8 mouse cellular contexts compared by ENCODE assay signal in genomic region chr4:46649161-46649560, GRCm38 (mm10). TPM values are rescaled to one million over a fixed set of nuclear protein-coding genes. Genes with fewer than 3 reads are reported as not detected.
A peak's percentile ranks its signal among the peaks of the same experiment; 100 is the strongest.
DNase-seq lines count a peak whose midpoint lies in the region; ATAC-seq and TF ChIP-seq lines count a peak whose summit lies in the region.

No protein-coding gene starts in this region.

- H3K4me1 ChIP-seq in heart, embryonic 11.5 days (ENCODE audit: control insufficient read depth, insufficient read depth, low read length) = peaks cover 5% of the 10 kb centered on the region; the same call in 1 of the 2 replicates
- peaks cover 14% of the 10 kb centered on the region for H3K4me1 ChIP-seq in forebrain, embryonic 13.5 days
- H3K4me1 ChIP-seq in liver, embryonic 15.5 days (replicated peaks) = peaks cover 19% of the 10 kb centered on the region

- 57% methylated on average over 4 of the region's 4 CpGs for WGBS in heart, embryonic 11.5 days (ENCODE audit: insufficient replicate concordance)
- 63% methylated on average over 4 of the region's 4 CpGs for WGBS in forebrain, embryonic 13.5 days
- 41% methylated on average over 4 of the region's 4 CpGs for WGBS in liver, embryonic 15.5 days (ENCODE audit: insufficient replicate concordance)

- no peaks in the 10 kb centered on the region for H3K79me2 ChIP-seq in C2C12 (ENCODE audit: control insufficient read depth, insufficient read depth)

- no peak overlapping the region for H3ac ChIP-seq in C2C12 (ENCODE audit: control insufficient read depth, insufficient read length, low read depth)

- H3K27ac ChIP-seq in heart, embryonic 11.5 days (ENCODE audit: low read depth, low read length) = no peak overlapping the region
- H3K27ac ChIP-seq in forebrain, embryonic 13.5 days = no peak overlapping the region
- no peak overlapping the region for H3K27ac ChIP-seq in liver, embryonic 15.5 days (replicated peaks)

- H3K4me2 ChIP-seq in heart, embryonic 11.5 days = peak overlapping the region; percentile 96
- H3K4me2 ChIP-seq in forebrain, embryonic 13.5 days = peak overlapping the region; percentile 92
- peak overlapping the region; percentile 96 for H3K4me2 ChIP-seq in liver, embryonic 15.5 days

- H3K79me3 ChIP-seq in C2C12 (ENCODE audit: low read depth) = no peaks in the 10 kb centered on the region

- no peak for TF ChIP-seq CTCF in C2C12 (IDR thresholded peaks at IDR 0.05; ENCODE audit: control insufficient read depth, insufficient read depth, insufficient read length)

- ATAC-seq in heart, embryonic 11.5 days (replicated peaks; ENCODE audit: insufficient number of reproducible peaks, low FRiP score, low TSS enrichment) = no peak
- ATAC-seq in forebrain, embryonic 13.5 days = no peak
- ATAC-seq in liver, embryonic 15.5 days (ENCODE audit: insufficient read depth) = no peak
- ATAC-seq in granulocyte monocyte progenitor cell, adult 5-6 weeks (replicated peaks; ENCODE audit: poor library complexity, severe bottlenecking) = no peak

- no peaks in the 10 kb centered on the region for H3K9me3 ChIP-seq in heart, embryonic 11.5 days (replicated peaks; ENCODE audit: control insufficient read depth, low read length)
- no peaks in the 10 kb centered on the region for H3K9me3 ChIP-seq in forebrain, embryonic 13.5 days (replicated peaks)
- no peaks in the 10 kb centered on the region for H3K9me3 ChIP-seq in liver, embryonic 15.5 days (replicated peaks)

- H3K4me3 ChIP-seq in heart, embryonic 11.5 days (ENCODE audit: low read depth, low read length) = no peak overlapping the region; the same call in 1 of the 2 replicates
- H3K4me3 ChIP-seq in C2C12 (ENCODE audit: insufficient read depth, poor library complexity, severe bottlenecking) = peak overlapping the region; percentile 41
- H3K4me3 ChIP-seq in forebrain, embryonic 13.5 days = peak overlapping the region; percentile 69
- H3K4me3 ChIP-seq in liver, embryonic 15.5 days (replicated peaks) = peak overlapping the region; percentile 78

- H3K9ac ChIP-seq in heart, embryonic 11.5 days (ENCODE audit: low read depth, low read length) = no peak overlapping the region
- H3K9ac ChIP-seq in forebrain, embryonic 13.5 days = 0 out of 2 replicates have a peak overlapping the region, but pooled peaks have one; percentile 68
- H3K9ac ChIP-seq in liver, embryonic 15.5 days = no peak overlapping the region

- DNase-seq in heart, adult 9 months (ENCODE audit: low spot score in 2 of 2) = no peak
- DNase-seq in layer of hippocampus, adult 18-20 months (ENCODE audit: low spot score in 2 of 2) = no peak
- DNase-seq in gastrocnemius, adult 18-20 months (ENCODE audit: low spot score) = no peak

- H3K36me3 ChIP-seq in heart, embryonic 11.5 days (ENCODE audit: control insufficient read depth, insufficient read depth, low read length) = no peaks in the 10 kb centered on the region
- no peaks in the 10 kb centered on the region for H3K36me3 ChIP-seq in C2C12 (ENCODE audit: control insufficient read depth, insufficient read depth)
- no peaks in the 10 kb centered on the region for H3K36me3 ChIP-seq in forebrain, embryonic 13.5 days (ENCODE audit: poor library complexity, severe bottlenecking)
- no peaks in the 10 kb centered on the region for H3K36me3 ChIP-seq in liver, embryonic 15.5 days (replicated peaks)

- peaks cover 41% of the 10 kb centered on the region for H3K27me3 ChIP-seq in heart, embryonic 11.5 days (ENCODE audit: control insufficient read depth, insufficient read depth, low read length)
- H3K27me3 ChIP-seq in C2C12 (ENCODE audit: control insufficient read depth, insufficient read depth, insufficient read length) = peaks cover 7% of the 10 kb centered on the region
- H3K27me3 ChIP-seq in forebrain, embryonic 13.5 days = peaks cover 46% of the 10 kb centered on the region
- H3K27me3 ChIP-seq in liver, embryonic 15.5 days = peaks cover 55% of the 10 kb centered on the region

TF ChIP-seq in C2C12, 6 proteins besides CTCF, POLR2A, EP300 and RAD21:
- TF ChIP-seq MAX (IDR thresholded peaks at IDR 0.05) (no peak), CEBPB (IDR thresholded peaks at IDR 0.05; ENCODE audit: low read depth) (no peak), USF1 (IDR thresholded peaks at IDR 0.05; ENCODE audit: low read depth) (no peak)

RNA-seq across cellular contexts. Expression of gene Tbc1d2, which starts 0.8 kb away (rescaled TPM):
- 0.11 and 0.30 TPM in 2 replicates for polyA plus RNA-seq in heart, embryonic 11.5 days (2014; fragmentation: Nextera tagmentation; extraction: Ambion mirVana)
- 0.77 TPM for polyA plus RNA-seq in C2C12 (2012; fragmentation: generic; extraction: Trizol)
- polyA plus RNA-seq in forebrain, embryonic 13.5 days (2015; fragmentation: Nextera tagmentation; extraction: Ambion mirVana) = 0.50 and 0.74 TPM in 2 replicates
- polyA plus RNA-seq in liver, embryonic 15.5 days (2015; fragmentation: Nextera tagmentation; extraction: Ambion mirVana) = 0.78 and 0.93 TPM in 2 replicates
- 5.4 and 8.7 TPM in 2 replicates for total RNA-seq in granulocyte monocyte progenitor cell, adult 5-6 weeks (2014; fragmentation: Nextera tagmentation)
- 4.4 and 6.8 TPM in 2 replicates for total RNA-seq in granulocyte monocyte progenitor cell, adult 5-6 weeks (2017)
- total RNA-seq in layer of hippocampus, adult 18-20 months (2021) = 1 to 10 TPM; 2.7 to 2.9 TPM
- total RNA-seq in gastrocnemius, adult 18-20 months (2021) = under 1 TPM; 0.39 to 0.83 TPM

RNA-seq across cellular contexts. Expression of gene Coro2a, which starts 47.2 kb away (rescaled TPM):
- 0.50 and 0.56 TPM in 2 replicates for polyA plus RNA-seq in heart, embryonic 11.5 days (2014; fragmentation: Nextera tagmentation; extraction: Ambion mirVana)
- polyA plus RNA-seq in C2C12 (2012; fragmentation: generic; extraction: Trizol) = 0.33 TPM
- 1.8 TPM in 2 replicates for polyA plus RNA-seq in forebrain, embryonic 13.5 days (2015; fragmentation: Nextera tagmentation; extraction: Ambion mirVana)
- 2.9 and 3.2 TPM in 2 replicates for polyA plus RNA-seq in liver, embryonic 15.5 days (2015; fragmentation: Nextera tagmentation; extraction: Ambion mirVana)
- 73.0 and 78.4 TPM in 2 replicates for total RNA-seq in granulocyte monocyte progenitor cell, adult 5-6 weeks (2014; fragmentation: Nextera tagmentation)
- 22.0 and 28.4 TPM in 2 replicates for total RNA-seq in granulocyte monocyte progenitor cell, adult 5-6 weeks (2017)
- 10 to 100 TPM; 14.9 to 16.3 TPM for total RNA-seq in layer of hippocampus, adult 18-20 months (2021)
- total RNA-seq in gastrocnemius, adult 18-20 months (2021) = under 1 TPM; 0.11 to 0.26 TPM
